Mouse (Mus musculus) kidney, adult 2 months (tissue): Measurements from ENCODE around the gene Gli3. TPM values are rescaled to one million over a fixed set of nuclear protein-coding genes. Genes with fewer than 3 reads are reported as not detected.
A peak's percentile ranks its signal among the peaks of the same experiment; 100 is the strongest.

Experiments used
- DNase-seq: peaks from one replicate; pipeline ENCODE4 v3.0.0; 2021
- H3K27ac ChIP-seq: fragments of 200-500 bp; 2 replicates; pipeline ENCODE4 v1.5.1; 2012; ENCODE audit warnings: low read depth, low read length, control low read depth, inconsistent platforms; ENCODE audit not compliant: insufficient read depth
- H3K27me3 ChIP-seq: fragments of 200-500 bp; replicated peaks from 2 replicates; pipeline ENCODE4 v1.6.1; 2012; ENCODE audit warnings: mild to moderate bottlenecking, moderate library complexity, low read length, inconsistent platforms; ENCODE audit not compliant: control insufficient read depth, insufficient read depth
- H3K36me3 ChIP-seq: fragments of 200-500 bp; 2 replicates; pipeline ENCODE4 v1.6.1; 2012; ENCODE audit warnings: mild to moderate bottlenecking, moderate library complexity, low read length, inconsistent platforms; ENCODE audit not compliant: control insufficient read depth, insufficient read depth
- H3K4me1 ChIP-seq: fragments of 200-500 bp; 2 replicates; pipeline ENCODE4 v1.6.1; 2011; ENCODE audit warnings: low read length; ENCODE audit not compliant: control insufficient read depth, insufficient read depth
- H3K4me3 ChIP-seq: fragments of 200-500 bp; 2 replicates; pipeline ENCODE4 v1.5.1; 2011; ENCODE audit warnings: mild to moderate bottlenecking, low read depth, low read length, control low read depth; ENCODE audit not compliant: insufficient read depth
- CTCF ChIP-seq: fragments of 200-500 bp; conservative IDR thresholded peaks from 2 replicates; pipeline ENCODE4 v1.5.1; 2011; ENCODE audit warnings: low read depth, mild to moderate bottlenecking, control low read depth, low read length, moderate library complexity, mixed read lengths; ENCODE audit not compliant: insufficient read depth, insufficient read length
- POLR2A ChIP-seq: fragments of 200-500 bp; IDR thresholded peaks from one replicate; pipeline ENCODE4 v1.6.1; 2011; ENCODE audit warnings: low read depth, low read length, control low read depth
- WGBS: fragments of 180-500 bp; shearing (Covaris S2); methylation state at CpG from one replicate; pipeline ENCODE4 v1.1.7; 2018; 5-methylcytosine and 5-hydroxymethylcytosine counted together
- polyA plus RNA-seq: library from polyadenylated mRNA; depleted of rRNA; stranded (reverse); fragments of >200 nt; gene quantifications from 2 replicates; pipeline ENCODE4 v1.2.3, GENCODE M21; 2012

The Gli3 gene
- polyA plus RNA-seq, 1 experiment: 0.99 TPM

DNA sequence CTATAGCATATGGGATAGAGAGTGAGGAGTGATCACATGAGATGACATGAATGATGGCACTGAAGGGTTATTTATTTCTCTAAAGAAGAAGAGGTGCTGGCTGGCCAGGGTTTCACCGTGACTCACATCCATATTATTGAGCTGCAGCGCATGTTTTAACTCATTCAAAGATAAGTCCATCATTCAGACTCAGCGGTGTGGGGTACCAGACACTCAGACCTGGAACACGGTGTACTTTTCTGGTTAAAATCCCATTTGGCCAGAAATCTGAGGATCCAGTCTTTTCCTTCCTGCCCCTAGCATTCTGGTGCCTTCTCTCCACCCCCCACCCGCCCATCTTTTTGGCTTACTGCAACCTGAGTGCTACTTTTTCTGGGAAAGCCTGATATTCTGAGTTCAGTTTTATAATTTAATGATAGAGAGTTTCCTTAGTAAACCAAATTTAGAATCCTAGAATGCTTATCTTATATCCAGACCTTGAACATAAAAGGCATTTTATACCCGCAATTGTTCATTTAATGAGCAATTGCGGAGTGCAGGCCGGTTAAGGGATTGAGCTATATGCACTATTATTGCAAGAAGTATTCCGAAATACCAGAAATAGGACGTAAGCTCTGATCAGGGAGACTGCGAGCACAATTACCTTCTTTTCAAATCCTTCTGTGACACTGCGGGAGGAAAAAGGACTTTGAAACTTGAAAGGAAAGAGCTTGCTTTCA, 80.3 kb downstream of the Gli3 start:
- no peak for DNase-seq
- Histone ChIP-seq H3K36me3 (no peaks in the 10 kb centered on the region), H3K27ac (no peak overlapping the region; the same call in 1 of the 2 replicates), H3K27me3 (no peaks in the 10 kb centered on the region), H3K4me1 (peaks cover 2% of the 10 kb centered on the region; the same call in 1 of the 2 replicates), H3K4me3 (no peak overlapping the region)
- WGBS: 83% methylated on average over 12 of the region's 12 CpGs
- TF ChIP-seq POLR2A (no peak), CTCF (no peak)

DNA sequence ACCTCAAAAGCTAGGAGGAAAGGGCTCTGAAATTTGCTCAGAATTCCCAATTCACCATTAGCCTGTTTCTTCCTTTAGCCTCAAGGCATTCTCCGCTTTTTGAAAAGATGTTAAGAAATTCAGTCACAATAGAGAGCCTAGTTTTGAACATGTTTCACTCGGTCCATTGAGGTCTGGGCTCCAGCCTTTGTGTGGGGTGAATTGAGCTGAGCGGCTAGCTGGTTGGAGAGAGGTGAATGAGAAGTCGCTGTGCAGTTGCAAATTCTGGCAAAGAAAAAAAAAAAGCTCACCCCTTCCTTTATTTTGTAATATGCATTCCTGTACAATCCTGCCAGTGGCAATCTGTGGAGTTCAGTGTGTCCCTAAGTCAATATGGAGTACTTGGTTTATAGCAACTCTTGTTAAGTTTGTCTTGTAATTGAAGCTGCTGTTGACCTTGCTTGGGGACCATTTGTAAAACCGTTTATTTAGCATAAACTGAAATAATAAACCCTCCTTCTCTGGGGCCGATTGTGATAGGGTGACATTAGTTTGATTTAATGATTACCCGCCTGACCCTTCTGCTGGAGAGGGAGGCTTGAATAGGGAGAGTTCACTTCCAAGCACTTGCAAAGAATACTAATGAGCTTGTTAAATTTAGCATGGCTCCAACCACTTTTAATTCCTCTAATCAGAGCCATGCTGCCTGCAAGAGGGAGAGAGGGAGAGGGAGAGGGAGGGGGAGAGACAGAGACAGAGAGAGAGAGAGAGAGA, 81.0 kb downstream of the Gli3 start:
- DNase-seq: peak; percentile 42
- Histone ChIP-seq H3K27ac (peak overlapping the region; percentile 31; the same call in 1 of the 2 replicates), H3K27me3 (no peaks in the 10 kb centered on the region), H3K36me3 (no peaks in the 10 kb centered on the region), H3K4me1 (peaks cover 2% of the 10 kb centered on the region; the same call in 1 of the 2 replicates), H3K4me3 (no peak overlapping the region)
- TF ChIP-seq POLR2A: no peak
- TF ChIP-seq CTCF: no peak
- 47% methylated on average over 7 of the region's 7 CpGs for WGBS

DNA sequence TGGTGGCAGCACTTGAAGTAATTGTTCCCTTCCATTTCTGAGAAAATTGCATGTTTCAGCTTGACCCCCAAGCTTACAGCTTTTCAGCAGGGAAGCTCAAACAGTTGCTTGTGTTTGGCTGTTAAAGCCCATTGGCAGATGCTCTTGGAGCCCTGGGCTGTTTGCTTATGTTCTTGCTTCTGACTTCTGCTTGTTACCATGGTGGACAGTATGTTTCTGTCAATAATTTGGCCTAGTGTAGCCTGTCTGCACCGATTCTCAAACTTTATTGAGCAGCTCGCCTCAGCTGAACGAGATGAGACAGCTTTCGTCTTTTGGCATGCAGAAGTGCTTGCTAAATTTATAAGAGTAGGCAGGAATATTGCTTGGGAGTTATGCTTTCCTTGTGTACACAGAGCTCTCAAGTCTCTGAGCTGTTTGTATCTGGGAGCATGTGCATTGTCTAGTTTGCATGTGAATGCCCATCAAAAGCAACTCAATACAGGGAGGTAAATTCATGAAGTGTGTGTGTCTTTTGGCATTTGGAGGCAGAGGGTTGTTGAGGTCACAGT, 82.4 kb downstream of the Gli3 start:
- WGBS: 72% methylated on average over 4 of the region's 4 CpGs

DNA sequence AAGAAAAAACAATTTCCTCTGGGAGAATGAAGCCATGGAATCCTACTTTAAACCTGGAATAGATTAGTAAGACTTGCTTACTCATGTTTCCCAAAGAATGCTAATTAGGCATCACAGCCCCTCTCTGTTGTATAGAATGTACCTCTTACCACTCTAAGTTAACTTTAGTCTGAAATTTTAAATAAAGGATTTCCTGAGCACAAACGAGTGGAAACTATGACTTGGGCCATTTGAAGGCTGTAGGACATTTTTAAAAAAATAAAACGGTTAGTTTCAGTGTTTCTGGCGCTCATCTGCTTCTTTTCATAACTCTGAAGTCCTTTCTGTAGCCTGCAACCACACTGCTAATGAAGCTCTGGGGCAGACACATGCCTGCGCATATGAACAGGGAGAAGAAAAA, 83.2 kb downstream of the Gli3 start:
- Histone ChIP-seq H3K27ac (no peak overlapping the region), H3K36me3 (no peaks in the 10 kb centered on the region), H3K4me3 (no peak overlapping the region), H3K4me1 (peaks cover 2% of the 10 kb centered on the region; the same call in 1 of the 2 replicates), H3K27me3 (no peaks in the 10 kb centered on the region)
- TF ChIP-seq POLR2A (no peak), CTCF (no peak)
- WGBS: 73% methylated on average over 4 of the region's 4 CpGs
- DNase-seq: no peak

More for the DNA sequence above, 82.4 kb downstream of the Gli3 start:
- no peaks in the 10 kb centered on the region for H3K27me3 ChIP-seq
- no peak overlapping the region for H3K27ac ChIP-seq
- H3K4me3 ChIP-seq: no peak overlapping the region
- no peak for DNase-seq
- no peaks in the 10 kb centered on the region for H3K36me3 ChIP-seq
- H3K4me1 ChIP-seq: peaks cover 2% of the 10 kb centered on the region; the same call in 1 of the 2 replicates
- TF ChIP-seq CTCF: no peak
- TF ChIP-seq POLR2A: no peak

DNA sequence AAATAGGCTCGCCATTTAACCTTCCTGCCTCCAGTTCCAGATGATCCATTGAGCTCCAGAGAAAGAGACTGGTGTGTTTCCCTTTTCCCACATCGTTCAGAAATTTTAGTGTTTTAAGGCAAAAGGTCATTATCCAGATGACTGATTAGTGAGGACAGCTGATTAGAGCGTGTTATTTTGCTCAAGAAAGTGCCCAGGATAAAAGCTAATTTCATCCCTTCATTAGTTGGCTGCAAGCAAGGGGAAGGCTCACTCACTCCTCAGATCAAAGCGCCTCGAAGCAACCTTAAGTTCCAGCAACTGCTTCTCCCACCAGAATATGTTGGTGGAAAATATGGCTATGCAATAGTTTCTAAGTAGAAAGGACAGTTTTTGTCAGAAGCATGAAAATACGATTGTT, 86.4 kb downstream of the Gli3 start:
- no peak for TF ChIP-seq CTCF
- no peak for TF ChIP-seq POLR2A
- Histone ChIP-seq H3K4me3 (no peak overlapping the region), H3K27me3 (no peaks in the 10 kb centered on the region), H3K4me1 (0 out of 2 replicates have a peak, but pooled peaks cover 2% of the 10 kb centered on the region), H3K36me3 (no peaks in the 10 kb centered on the region), H3K27ac (no peak overlapping the region)
- WGBS: 59% methylated on average over 6 of the region's 6 CpGs
- no peak for DNase-seq

DNA sequence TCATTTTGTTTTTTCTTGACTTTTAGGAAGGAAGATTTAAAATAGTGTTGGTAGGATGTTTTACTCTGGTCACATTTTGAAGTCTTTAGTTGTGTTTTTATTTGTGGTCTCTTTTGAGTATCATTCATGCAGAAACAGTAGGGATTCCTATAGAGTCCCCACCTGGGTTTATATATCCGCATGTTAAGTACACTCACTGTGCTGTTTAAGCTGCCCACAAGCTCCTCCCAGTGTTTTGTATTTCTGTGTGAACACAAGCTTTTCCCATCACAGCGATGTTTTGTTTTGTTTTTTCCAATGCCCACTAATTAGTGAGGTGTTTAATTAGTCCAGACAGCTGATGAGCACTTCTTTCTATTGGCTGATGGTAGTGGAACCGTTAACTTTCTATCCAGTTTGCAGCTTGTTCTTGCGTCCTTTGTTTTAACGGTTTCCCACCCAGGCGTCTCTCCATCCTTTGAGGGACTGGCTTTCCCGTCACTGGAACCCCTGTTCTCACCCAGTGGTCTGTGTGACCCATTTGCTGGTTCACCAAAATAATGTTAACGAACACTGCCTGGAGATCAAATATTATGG, 87.1 kb downstream of the Gli3 start:
- DNase-seq: no peak
- H3K4me3 ChIP-seq: no peak overlapping the region
- TF ChIP-seq POLR2A: no peak
- TF ChIP-seq CTCF: no peak
- H3K27ac ChIP-seq: no peak overlapping the region
- no peaks in the 10 kb centered on the region for H3K4me1 ChIP-seq
- WGBS: 84% methylated on average over 8 of the region's 8 CpGs
- H3K36me3 ChIP-seq: no peaks in the 10 kb centered on the region
- H3K27me3 ChIP-seq: no peaks in the 10 kb centered on the region
